Mouse (Mus musculus) CH12F3 (cell line): ENCODE results near the gene Foxp1.

Source experiments
- in situ Hi-C: fragments of 300-500 bp; cut with MboI; formaldehyde crosslinking; loops from 2 replicates; pipeline ENCODE4 v1.14.3; 2020; ENCODE audit warnings: low sequenced_read_pairs

Gene Foxp1

GRCm38 (mm10) chr6:98984026-98984425 is 538.5 kb downstream of the Foxp1 start:
- in situ Hi-C loops = no loop called here

GRCm38 (mm10) chr6:98983311-98983838 is 539.1 kb downstream of the Foxp1 start:
- in situ Hi-C loops = no loop called here

- in situ Hi-C loops = no loop called here
These were observed 541.3 kb downstream of the Foxp1 start for GRCm38 (mm10) chr6:98981265-98981664.

- in situ Hi-C loops = no loop called here
These were observed 542.1 kb downstream of the Foxp1 start for GRCm38 (mm10) chr6:98980432-98980831.

- in situ Hi-C loops = no loop called here
These were observed 542.5 kb downstream of the Foxp1 start for GRCm38 (mm10) chr6:98980001-98980400.

GRCm38 (mm10) chr6:98977806-98978205 is 544.7 kb downstream of the Foxp1 start:
- in situ Hi-C loops = no loop called here

- in situ Hi-C loops = no loop called here
These were observed 546.6 kb downstream of the Foxp1 start for GRCm38 (mm10) chr6:98975918-98976317.

GRCm38 (mm10) chr6:98973433-98973832 is 549.1 kb downstream of the Foxp1 start:
- in situ Hi-C loops = no loop called here

- in situ Hi-C loops = no loop called here
These were observed 550.1 kb downstream of the Foxp1 start for GRCm38 (mm10) chr6:98972404-98972803.

GRCm38 (mm10) chr6:98959333-98959732 is 563.2 kb downstream of the Foxp1 start:
- in situ Hi-C loops = no loop called here

GRCm38 (mm10) chr6:98956522-98957169 is 565.9 kb downstream of the Foxp1 start:
- in situ Hi-C loops = no loop called here

GRCm38 (mm10) chr6:98955706-98956105 is 566.8 kb downstream of the Foxp1 start:
- in situ Hi-C loops = no loop called here

- in situ Hi-C loops = no loop called here
These were observed 568.1 kb downstream of the Foxp1 start for GRCm38 (mm10) chr6:98954439-98954838.

GRCm38 (mm10) chr6:98949703-98950191 is 572.8 kb downstream of the Foxp1 start:
- in situ Hi-C loops = no loop called here

GRCm38 (mm10) chr6:98949286-98949685 is 573.2 kb downstream of the Foxp1 start:
- in situ Hi-C loops = no loop called here

GRCm38 (mm10) chr6:98948153-98949141 is 574.1 kb downstream of the Foxp1 start:
- in situ Hi-C loops = no loop called here

GRCm38 (mm10) chr6:98947486-98948152 is 574.9 kb downstream of the Foxp1 start:
- in situ Hi-C loops = no loop called here

- in situ Hi-C loops = no loop called here
These were observed 575.8 kb downstream of the Foxp1 start for GRCm38 (mm10) chr6:98946731-98947130.

- in situ Hi-C loops = no loop called here
These were observed 576.8 kb downstream of the Foxp1 start for GRCm38 (mm10) chr6:98945496-98946412.

- in situ Hi-C loops = no loop called here
These were observed 584.2 kb downstream of the Foxp1 start for GRCm38 (mm10) chr6:98938348-98938747.
